Mouse (Mus musculus): ENCODE data around the gene Bcl6b.

The Bcl6b gene

GRCm38 (mm10) chr11:70234037-70234436 lies 4.4 kb upstream of the Bcl6b start:
- DNase-seq (ENCODE audit: low spot score in 2 of 2), result peak in 1 of 2 experiments; percentile 14

- peak; percentile 21 to 36 for DNase-seq (ENCODE audit: low spot score in 2 of 2)
These were observed 3.4 kb upstream of the Bcl6b start for GRCm38 (mm10) chr11:70233016-70233415.

GRCm38 (mm10) chr11:70232546-70232945 lies 2.9 kb upstream of the Bcl6b start:
- DNase-seq (ENCODE audit: low spot score in 2 of 2), result peak in 1 of 2 experiments; percentile 64

GRCm38 (mm10) chr11:70230239-70230727 lies 685 bp upstream of the Bcl6b start:
- DNase-seq (ENCODE audit: low spot score in 2 of 2), result peak; percentile 72 to 91

- peak; percentile 62 to 78 for DNase-seq (ENCODE audit: low spot score in 2 of 2)
These were observed 770 bp downstream of the Bcl6b start for GRCm38 (mm10) chr11:70228828-70229227.

- DNase-seq (ENCODE audit: low spot score in 2 of 2), result peak in 1 of 2 experiments; percentile 12
These were observed 1.8 kb downstream of the Bcl6b start for GRCm38 (mm10) chr11:70227661-70228245.

GRCm38 (mm10) chr11:70227126-70227525 lies 2.5 kb downstream of the Bcl6b start:
- no peak for DNase-seq (ENCODE audit: low spot score in 2 of 2)

- peak in 1 of 2 experiments; percentile 17 for DNase-seq (ENCODE audit: low spot score in 2 of 2)
These were observed 3.1 kb downstream of the Bcl6b start for GRCm38 (mm10) chr11:70226602-70226890.

- no peak for DNase-seq (ENCODE audit: low spot score in 2 of 2)
These were observed 3.6 kb downstream of the Bcl6b start for GRCm38 (mm10) chr11:70225798-70226601.

- peak in 1 of 2 experiments; percentile 16 for DNase-seq (ENCODE audit: low spot score in 2 of 2)
These were observed 5.9 kb downstream of the Bcl6b start for GRCm38 (mm10) chr11:70223724-70224123.

GRCm38 (mm10) chr11:70221603-70222500 lies 7.7 kb downstream of the Bcl6b start:
- DNase-seq (ENCODE audit: low spot score in 2 of 2), result peak in 1 of 2 experiments; percentile 8

GRCm38 (mm10) chr11:70220731-70221602 lies 8.6 kb downstream of the Bcl6b start, which contains the start of gene Slc16a13:
TSS of gene Slc16a13 (minus strand) at chr11:70221064.
- peak; percentile 73 to 91 for DNase-seq (ENCODE audit: low spot score in 2 of 2)

GRCm38 (mm10) chr11:70220323-70220722 lies 9.3 kb downstream of the Bcl6b start:
- peak; percentile 18 to 39 for DNase-seq (ENCODE audit: low spot score in 2 of 2)

- no peak for DNase-seq (ENCODE audit: low spot score in 2 of 2)
These were observed 9.7 kb downstream of the Bcl6b start for GRCm38 (mm10) chr11:70219873-70220272.

GRCm38 (mm10) chr11:70218741-70219470 lies 10.7 kb downstream of the Bcl6b start:
- peak in 1 of 2 experiments; percentile 17 for DNase-seq (ENCODE audit: low spot score in 2 of 2)

- no peak for DNase-seq (ENCODE audit: low spot score in 2 of 2)
These were observed 11.6 kb downstream of the Bcl6b start for GRCm38 (mm10) chr11:70218039-70218438.

GRCm38 (mm10) chr11:70216103-70216502 lies 13.5 kb downstream of the Bcl6b start:
- DNase-seq (ENCODE audit: low spot score in 2 of 2), result no peak

GRCm38 (mm10) chr11:70215301-70215700 lies 14.3 kb downstream of the Bcl6b start:
- no peak for DNase-seq (ENCODE audit: low spot score in 2 of 2)

GRCm38 (mm10) chr11:70214856-70215209 lies 14.8 kb downstream of the Bcl6b start:
- no peak for DNase-seq (ENCODE audit: low spot score in 2 of 2)

GRCm38 (mm10) chr11:70214191-70214855 lies 15.3 kb downstream of the Bcl6b start:
- DNase-seq (ENCODE audit: low spot score in 2 of 2), result no peak

Data from cerebellum, postnatal 4 days (tissue).